Mouse (Mus musculus): ENCODE results near the gene Ptpn14.

GRCm38 (mm10) chr1:189779226-189779625 is 51.2 kb downstream of the Ptpn14 start:
- TF ChIP-seq CTCF (IDR thresholded peaks at IDR 0.05; ENCODE audit: extremely low read depth, insufficient read depth, insufficient read length, insufficient replicate concordance) (no peak), POLR2A (IDR thresholded peaks at IDR 0.05; ENCODE audit: low read depth, low read length) (no peak)

All from spleen, adult 2 months (tissue).